Mouse (Mus musculus): ENCODE data around the gene Mecr. TPM values are rescaled to one million over a fixed set of nuclear protein-coding genes. Genes with fewer than 3 reads are reported as not detected.

Gene Mecr
- total RNA-seq, 2 experiments from 2014 or later: 36.4 to 37.0 TPM

DNA sequence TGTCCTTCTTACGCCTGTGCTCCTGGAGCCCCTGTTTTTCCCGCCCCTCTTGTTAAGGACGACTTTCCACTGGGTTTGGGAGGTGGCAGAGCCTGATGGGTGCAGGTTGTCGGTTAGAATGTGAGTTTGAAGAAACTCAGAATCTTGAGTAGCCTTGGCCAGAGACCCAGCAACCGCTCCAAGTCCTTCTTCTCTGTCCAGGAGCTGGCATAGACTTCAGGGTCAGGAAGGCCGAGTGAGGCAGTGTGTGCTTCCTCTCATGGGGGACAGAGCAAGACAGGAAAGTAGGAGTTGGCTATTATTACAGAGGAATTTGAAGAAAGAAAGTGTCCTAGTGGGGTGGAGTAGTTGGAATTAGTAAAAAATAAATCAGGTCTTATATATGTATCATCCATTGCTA lies 40.3 kb downstream of the Mecr start:
- DNase-seq (ENCODE audit: low spot score in 2 of 2): no peak

DNA sequence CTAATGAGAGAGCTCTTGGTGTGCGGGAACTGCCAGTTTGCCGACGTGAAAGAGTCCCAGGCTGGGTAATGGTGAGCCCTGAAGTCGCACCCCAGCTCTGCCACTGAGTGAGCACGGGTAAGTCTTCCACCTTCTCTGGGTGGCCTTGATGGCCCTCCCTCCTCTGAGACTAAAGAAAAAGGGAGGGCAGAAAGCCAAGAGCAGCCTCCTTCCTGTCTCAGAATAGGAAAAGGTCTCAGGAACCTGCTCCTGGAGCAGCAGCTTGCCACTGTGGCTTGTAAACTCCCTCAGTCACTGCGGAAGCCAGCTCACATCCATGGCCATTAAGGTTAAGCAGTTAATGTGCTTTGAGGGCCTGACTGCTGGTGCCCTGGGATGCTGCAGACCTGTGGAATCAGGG lies 42.1 kb downstream of the Mecr start:
- no peak for DNase-seq (ENCODE audit: low spot score in 2 of 2)

DNA sequence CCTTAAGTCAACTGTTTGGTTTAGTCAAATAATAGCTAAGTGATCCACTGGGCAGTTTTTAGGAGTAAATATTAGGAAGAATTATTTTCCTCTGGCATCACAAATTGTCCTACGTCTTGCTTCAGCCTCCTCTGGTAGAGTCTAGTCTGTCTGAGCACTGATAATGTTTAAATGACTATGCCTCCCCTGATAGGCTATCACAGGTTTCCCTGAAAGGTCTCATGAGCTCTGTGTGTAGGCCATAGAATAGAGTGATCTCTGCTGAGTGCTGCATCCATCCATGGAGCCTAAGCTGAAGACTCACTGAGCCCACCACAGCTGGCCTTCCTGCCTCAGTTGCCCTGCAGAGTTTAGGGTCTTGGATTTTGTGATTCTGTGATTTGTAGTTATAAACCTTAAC lies 45.3 kb downstream of the Mecr start:
- no peak for DNase-seq (ENCODE audit: low spot score in 2 of 2)

DNA sequence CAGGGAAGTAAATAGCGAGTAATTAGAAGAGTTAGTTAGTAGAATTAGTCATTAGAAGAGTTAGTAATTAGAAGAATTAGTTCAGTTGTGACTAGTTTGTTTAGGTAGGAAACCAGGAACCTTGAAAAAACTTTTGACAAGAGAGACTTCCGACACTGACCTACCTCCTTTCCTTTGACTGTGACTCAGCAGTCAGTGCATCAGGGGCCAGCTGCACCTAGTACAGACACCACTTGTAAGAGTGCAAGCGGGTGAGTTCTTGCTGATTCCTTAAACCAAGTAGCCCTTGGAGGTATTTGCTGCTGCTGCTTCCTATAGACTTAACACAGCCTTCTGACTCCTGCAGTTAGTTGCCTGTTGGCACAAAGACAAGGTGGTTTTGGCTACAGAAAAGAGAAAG lies 47.4 kb downstream of the Mecr start:
- DNase-seq (ENCODE audit: low spot score in 2 of 2): no peak

DNA sequence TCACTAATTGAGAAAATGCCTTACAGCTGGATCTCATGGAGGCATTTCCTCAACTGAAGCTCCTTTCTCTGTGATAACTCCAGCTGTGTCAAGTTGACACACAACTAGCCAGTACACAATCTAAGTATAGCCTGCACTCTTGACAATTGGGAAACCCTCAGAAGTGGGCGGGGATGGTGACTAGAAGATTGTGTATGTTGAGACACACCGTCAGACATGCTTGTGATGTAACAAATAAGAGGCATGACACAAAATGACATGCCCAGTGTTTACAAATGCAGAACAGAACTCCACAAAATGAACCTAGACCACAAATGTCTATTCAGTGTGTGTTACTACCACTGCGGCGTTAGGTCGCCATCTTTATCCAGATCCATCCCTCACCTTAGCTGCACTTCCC lies 53.8 kb downstream of the Mecr start:
- DNase-seq (ENCODE audit: low spot score in 2 of 2): no peak

DNA sequence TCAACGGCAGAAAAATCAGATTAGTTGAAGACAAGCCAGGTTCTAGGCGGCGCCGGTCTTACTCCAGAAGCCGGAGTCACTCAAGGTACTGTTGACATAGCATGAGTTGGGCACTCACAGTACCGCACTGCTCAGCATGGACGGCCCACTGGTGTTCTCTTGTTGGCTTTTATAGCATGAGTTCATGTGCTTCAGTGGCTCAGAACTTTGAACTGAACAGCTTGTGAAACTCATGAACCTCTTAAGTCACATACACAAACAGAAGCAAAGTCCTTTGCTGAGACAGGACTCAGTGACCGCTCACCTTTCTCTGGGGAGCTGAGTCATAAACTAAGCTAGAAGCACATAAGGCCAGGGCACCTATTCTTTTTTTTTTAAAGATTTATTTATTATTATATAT lies 54.5 kb downstream of the Mecr start:
- no peak for DNase-seq (ENCODE audit: low spot score in 2 of 2)

DNA sequence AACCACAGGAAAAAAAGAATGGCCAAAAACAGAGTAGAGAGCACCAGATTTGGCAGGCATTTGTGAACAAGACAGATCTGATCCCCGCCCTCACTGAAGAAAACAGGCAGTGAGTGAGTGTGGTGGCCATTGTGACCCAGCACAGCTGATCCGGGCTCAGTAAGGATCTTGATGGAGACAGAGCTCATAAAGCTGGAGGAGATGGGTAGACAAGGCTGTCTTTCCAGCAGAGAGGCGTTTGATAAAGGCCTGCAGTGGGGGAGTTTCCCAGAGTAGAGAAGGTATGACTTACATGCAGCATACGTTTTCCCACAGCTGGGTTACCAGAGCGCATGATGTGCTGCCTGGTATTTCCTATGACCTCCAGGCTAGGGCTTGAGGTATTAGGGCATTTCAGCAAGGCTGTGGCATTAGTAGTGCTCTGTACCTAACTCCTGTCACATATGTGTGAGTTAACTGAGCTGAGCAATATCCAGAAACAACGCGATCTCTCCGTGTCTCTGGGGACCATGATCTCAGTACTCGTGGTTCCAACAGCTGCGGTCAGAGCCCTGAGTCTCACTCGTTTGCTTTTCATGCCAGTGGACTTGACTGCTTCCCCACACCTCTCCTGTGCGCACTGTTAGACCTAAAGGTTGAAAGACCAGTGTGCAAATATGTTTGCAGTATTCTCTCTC lies 55.4 kb downstream of the Mecr start:
- no peak for DNase-seq (ENCODE audit: low spot score in 2 of 2)

DNA sequence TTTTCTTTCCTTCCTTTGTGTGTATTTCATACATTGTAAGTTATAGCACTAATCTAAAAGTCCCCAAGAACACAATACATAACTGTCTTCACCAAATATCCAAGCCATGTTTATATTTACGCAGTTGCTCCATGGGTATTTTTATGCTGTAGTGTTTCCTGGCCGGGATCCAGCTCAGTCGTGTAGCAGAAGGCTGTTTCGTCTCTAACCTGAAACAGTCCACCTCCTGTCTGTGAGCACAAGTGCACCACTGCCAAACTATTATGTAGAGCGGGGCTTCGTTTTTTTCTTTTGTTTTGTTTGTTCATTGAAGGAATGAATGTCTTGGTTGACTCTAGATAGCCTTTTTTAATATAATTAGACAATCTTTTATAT lies 55.9 kb downstream of the Mecr start:
- no peak for DNase-seq (ENCODE audit: low spot score in 2 of 2)

DNA sequence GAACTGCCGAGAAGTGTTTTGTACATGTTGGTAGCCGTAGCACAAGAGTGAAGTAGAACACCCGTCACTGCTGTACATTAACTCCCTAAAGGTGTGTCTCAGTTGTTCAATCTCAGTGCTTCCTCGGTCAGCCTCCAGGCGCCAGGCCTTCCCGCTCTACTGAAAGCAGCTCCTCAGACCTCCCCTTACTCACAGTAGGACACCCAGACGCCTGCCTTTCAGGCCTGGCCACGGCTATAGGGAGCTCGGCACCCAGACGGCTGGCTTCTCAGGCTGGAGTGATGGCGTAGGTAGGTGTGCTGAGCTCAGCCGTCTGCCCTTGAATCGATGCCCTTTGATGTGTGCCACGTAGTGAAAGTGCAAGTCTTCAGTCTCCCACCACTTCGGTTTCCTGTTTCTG lies 57.8 kb downstream of the Mecr start:
- no peak for DNase-seq (ENCODE audit: low spot score in 2 of 2)

DNA sequence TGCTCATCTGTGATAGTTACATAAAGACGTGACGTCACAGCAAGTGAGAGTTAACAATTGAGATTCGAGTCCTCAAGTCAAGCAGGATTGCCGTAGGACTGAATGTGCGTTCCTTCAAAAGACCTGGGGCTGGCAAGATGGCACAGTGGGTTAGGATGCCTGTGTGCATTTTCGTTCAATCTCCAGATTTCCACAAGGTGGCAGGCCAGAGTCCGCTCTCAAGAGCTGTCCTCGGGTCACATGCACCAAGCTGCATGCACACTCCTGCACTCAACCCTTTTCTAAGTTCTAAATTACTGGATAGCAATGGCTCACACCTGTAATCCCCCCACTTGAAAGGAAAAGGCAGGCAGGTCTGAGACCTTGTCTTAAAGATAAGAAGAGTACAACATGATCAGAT lies 61.2 kb downstream of the Mecr start:
- peak in 1 of 2 experiments; percentile 46 for DNase-seq (ENCODE audit: low spot score in 2 of 2)

DNA sequence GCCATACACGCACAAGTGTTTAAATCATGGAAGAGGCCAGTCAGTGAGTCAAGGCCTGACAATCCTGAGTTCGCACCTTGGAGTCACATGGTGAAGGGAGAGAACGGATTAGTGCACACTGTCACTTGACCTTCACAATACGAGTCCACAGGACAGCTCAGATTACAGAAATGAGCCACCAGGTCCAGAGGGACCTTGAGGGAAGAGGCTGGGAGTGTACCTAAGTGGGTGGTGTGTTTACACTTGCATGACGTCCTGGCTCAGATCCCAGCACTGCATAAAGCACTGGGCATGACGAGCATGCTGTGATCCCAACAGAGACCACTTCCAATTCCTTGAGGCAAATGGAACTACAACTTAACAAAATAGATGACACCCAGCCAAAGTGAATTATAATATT lies 63.2 kb downstream of the Mecr start:
- DNase-seq (ENCODE audit: low spot score in 2 of 2): no peak

DNA sequence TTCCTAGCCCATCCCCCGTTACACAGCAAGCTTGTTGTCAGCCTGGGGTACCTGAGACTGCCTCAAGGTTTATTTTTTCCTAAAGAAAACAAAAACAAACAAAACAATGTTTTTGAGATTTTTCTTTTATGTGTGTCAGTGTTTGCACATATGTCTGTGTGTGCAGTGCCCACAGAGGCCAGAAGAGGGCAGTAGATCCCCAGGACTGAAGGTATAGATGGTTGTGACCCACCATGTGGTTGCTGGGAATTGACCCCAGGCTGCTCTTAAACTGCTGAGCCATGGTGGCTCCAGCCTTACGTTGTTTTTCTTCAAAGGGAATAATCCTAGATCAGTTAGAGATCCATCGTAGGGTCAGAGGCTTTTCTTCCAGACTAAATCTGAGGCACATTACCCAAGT lies 64.6 kb downstream of the Mecr start:
- no peak for DNase-seq (ENCODE audit: low spot score in 2 of 2)

DNA sequence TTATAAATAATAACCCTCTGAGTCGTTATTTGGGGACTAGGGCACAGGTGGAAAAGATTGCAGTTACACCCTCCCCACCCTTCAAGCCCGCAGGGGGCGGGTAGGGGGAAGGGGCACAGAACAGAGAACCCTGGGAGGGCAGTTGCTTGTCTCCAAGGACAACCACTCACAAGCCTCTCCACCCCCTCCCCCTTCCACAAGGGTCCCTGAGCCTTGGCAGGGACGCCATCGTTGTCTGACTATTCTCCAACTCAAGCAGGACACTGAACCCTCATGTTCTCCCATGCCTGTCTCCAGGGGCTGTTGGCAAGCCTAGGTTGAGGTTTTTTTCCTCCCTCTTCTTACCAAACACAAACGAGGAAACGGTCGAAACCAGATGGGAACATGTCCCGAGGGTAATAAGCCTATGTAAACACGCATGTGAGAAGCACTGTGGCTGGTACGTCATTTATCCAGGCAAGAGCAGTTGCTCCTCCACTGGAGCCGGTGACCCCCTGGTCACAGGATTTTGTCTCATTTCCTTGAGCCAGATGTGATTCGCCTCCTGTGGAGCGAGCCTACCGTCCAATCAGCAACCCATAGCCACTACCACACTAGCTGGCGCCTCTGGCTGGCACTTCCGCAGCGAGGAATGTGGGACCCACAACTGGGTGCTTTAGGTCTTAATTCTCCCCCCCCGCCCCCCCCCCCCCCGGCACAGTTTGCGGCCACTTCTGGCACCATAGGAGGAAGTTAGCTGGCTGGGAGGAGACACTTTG lies 67.1 kb downstream of the Mecr start:
- no peak for DNase-seq (ENCODE audit: low spot score in 2 of 2)

DNA sequence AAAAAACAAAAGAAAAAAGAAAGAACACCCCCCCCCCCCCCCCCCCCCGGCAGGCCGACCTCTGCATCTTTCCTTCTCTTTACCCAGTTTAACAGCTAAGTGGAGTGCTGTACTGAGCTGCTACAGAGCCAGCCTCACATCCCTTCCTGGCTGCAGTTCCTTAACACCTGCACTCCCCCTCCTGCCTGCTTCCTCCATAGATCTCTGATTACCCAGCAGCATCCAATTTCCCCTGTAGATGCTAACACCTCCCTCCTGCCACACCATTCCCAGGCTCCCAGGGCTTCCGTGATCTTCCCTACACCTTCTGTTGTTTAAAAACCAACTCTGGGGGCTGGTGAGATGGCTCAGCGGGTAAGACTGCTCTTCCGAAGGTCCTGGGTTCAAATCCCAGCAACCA lies 68.3 kb downstream of the Mecr start:
- DNase-seq (ENCODE audit: low spot score in 2 of 2): no peak

DNA sequence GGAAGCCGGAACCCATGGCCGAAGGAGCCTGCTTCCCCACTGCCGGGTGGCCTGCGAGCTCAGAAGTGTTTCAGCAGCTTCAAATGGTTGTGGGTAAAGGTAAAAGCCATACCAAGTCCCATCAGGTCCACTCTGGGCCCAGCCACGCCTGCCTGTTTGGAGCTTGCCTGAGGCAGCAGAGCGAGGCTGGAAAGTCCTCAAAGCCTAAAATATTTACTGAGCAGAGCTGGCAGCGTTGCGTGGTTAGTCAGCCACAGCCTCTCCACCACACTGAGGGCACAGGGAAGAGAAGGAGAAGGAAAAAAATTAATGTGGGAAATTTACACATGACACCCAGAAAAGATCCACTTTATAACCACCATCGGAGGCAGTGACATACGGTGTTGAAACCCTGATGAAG lies 70.3 kb downstream of the Mecr start:
- no peak for DNase-seq (ENCODE audit: low spot score in 2 of 2)

DNA sequence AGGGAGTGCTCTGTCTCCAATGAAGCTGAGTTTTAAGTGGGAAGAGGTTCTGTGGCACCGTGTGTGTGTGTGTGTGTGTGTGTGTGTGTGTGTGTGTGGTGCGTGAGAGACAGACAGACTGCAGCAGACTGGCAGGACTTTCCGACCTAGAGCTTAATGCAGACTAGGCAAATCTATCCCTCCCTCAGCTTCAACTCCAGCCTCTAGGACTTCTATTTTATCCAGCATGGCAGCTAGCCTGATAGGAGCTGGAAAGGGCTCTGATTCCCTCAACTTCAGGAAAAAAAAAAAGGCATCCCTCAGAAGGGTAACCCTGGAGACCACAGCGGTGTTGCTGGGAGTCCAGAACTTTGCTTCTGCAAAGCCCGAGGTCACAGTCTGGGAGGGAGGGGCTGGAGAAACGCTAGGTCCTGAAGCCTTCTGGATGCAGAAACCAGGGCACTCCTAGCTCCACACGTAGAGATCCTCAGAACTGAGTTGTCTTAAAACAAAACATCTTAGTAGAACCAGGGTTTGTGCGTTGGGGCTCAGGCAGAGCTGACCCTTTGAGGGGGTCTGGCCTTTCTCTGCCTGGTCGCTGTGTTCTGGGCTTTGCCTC lies 70.9 kb downstream of the Mecr start:
- DNase-seq (ENCODE audit: low spot score in 2 of 2): no peak

DNA sequence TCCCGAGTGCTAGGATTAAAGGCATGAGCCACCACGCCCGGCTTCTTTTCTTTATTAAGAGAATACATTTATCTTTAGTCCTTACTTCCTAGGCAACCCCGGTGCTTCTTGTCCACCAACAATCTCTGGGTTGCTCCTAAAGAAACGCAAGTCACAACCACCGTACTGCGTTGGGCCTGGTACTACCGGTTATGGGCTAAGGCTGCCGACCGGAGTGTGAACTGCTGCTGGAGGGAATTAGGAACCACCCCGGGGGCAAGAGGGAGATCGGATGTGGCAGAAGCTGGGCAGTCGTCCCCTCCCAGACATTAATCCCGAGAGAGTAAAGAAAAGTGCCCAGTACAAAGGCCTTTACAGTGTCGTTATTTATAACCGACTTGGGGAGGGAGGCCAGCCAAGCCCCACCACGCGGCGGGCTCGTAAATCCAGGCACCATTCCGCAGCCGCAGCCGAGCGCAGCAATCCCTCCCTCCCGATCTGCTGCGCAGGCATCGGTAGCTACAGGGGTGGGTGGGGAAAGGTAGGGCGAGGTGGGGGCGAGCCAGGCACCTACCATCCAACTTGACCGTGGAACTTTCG lies 71.7 kb downstream of the Mecr start:
- no peak for DNase-seq (ENCODE audit: low spot score in 2 of 2)

DNA sequence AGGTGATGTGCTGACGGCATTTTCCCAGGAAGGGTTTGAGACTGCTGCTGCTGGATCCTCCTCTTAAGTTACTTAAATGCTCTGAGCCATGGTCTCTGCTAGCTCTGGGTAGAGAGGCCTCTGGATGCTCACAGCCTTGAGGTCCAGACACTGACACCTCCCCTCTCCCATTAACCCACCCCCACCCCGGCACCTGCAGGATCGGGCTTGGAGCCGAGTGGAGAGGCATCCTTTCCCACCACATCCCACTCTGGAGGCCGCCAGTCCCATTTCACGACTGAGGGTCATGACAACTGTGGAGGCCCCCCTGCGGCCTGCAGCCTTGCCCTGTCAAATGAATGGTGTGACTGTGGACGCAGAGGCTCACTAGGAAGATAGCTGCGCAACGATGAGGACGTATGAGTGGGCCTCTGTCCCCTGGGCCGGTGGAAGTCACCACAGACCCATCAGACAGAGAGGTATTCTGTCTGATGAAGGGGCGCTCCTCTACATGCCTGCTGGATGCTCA lies 72.6 kb downstream of the Mecr start:
- DNase-seq (ENCODE audit: low spot score in 2 of 2): no peak

DNA sequence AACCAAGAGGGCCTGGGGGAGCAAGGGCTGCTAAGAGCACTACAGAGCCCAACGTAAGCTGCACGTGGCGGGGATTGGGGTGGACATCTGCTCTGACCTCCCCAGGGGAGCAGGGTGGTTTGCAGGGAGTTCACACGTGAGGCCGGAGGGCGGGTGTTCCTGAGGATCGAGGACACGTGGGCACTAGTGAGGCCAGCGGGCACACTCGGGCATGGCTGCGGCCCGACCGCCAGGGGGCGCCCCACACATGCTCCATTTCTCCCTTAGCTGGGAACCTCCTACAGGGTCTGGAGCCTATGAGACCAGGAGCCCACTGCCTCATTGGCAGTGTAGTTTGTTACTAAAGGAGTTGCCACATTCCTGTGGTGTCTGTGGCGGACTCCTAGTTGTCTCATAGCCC lies 73.2 kb downstream of the Mecr start:
- peak; percentile 41 to 53 for DNase-seq (ENCODE audit: low spot score in 2 of 2)

DNA sequence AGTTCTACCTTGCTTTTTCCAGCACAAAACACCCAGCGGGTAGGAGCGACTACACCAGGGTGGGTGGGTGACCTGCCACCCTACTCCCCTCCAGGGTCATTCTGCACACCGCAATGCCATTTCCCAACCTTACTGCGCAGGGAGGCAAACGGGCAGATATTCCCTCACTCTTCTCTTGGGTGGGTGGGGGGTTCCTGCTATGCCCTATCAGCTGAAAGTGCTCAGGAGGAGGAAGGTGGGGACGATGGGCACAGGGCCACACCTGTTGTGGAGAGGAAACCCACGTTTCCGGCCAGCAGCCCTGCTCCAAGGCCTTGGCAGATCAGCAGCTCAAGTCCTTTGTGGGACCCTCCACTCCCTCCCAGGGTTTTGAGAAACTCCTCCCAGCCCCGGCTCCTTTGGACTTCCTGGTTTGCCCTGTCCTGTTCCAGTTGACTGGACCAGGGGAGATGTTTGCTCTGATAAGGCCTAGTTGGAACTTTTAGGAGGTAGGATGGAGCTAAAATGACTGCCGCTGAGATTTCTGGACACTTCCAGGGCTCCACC lies 73.8 kb downstream of the Mecr start:
- DNase-seq (ENCODE audit: low spot score in 2 of 2): no peak
